Mouse (Mus musculus): ENCODE measurements at regions not wholly inside any gene's neighbourhood (a gene's known extent, or its start where the extent isn't known, plus 50 kb on each side); places are given as distances from the start of the nearest gene placed in this dataset.

GRCm38 (mm10) chr12:49944911-49945627 is 560.1 kb downstream of the Gm43517 start:
- TF ChIP-seq CTCF (IDR thresholded peaks at IDR 0.05; ENCODE audit: borderline replicate concordance, extremely low read depth, insufficient read depth, insufficient read length) = no peak
- TF ChIP-seq POLR2A (IDR thresholded peaks at IDR 0.05; ENCODE audit: borderline replicate concordance, extremely low read depth, insufficient read depth, insufficient read length, poor library complexity, severe bottlenecking) = no peak

Data from brain, embryonic 14.5 days (tissue).